Mouse (Mus musculus) midbrain, embryonic 13.5 days (tissue): ENCODE results near the gene Igfbp7. TPM values are rescaled to one million over a fixed set of nuclear protein-coding genes. Genes with fewer than 3 reads are reported as not detected.

Source experiments
- ATAC-seq: fragments of 200-750 bp; cut with Nextera tagmentation; 2 replicates; pipeline ENCODE4 v1.8.0; 2017; ENCODE audit warnings: mild to moderate bottlenecking, moderate TSS enrichment, moderate library complexity
- H3K27ac ChIP-seq: fragments of 300-500 bp; sonication (generic); 2 replicates; pipeline ENCODE4 v1.5.1; 2015; ENCODE audit warnings: inconsistent platforms, mild to moderate bottlenecking, moderate library complexity
- H3K27me3 ChIP-seq: fragments of 300-500 bp; sonication (generic); 2 replicates; pipeline ENCODE4 v1.6.1; 2015; ENCODE audit warnings: mild to moderate bottlenecking, inconsistent platforms
- H3K36me3 ChIP-seq: fragments of 300-500 bp; sonication (generic); 2 replicates; pipeline ENCODE4 v1.6.1; 2015; ENCODE audit warnings: mild to moderate bottlenecking, inconsistent platforms
- H3K4me1 ChIP-seq: fragments of 300-500 bp; sonication (generic); replicated peaks from 2 replicates; pipeline ENCODE4 v1.6.1; 2015; ENCODE audit warnings: inconsistent platforms
- H3K4me2 ChIP-seq: fragments of 300-500 bp; sonication (generic); replicated peaks from 2 replicates; pipeline ENCODE4 v1.6.1; 2015; ENCODE audit warnings: moderate library complexity, mild to moderate bottlenecking, inconsistent platforms
- H3K4me3 ChIP-seq: fragments of 300-500 bp; sonication (generic); replicated peaks from 2 replicates; pipeline ENCODE4 v1.5.1; 2015; ENCODE audit warnings: mild to moderate bottlenecking, inconsistent platforms
- H3K9ac ChIP-seq: fragments of 300-500 bp; sonication (generic); replicated peaks from 2 replicates; pipeline ENCODE4 v1.6.1; 2015; ENCODE audit warnings: mild to moderate bottlenecking, inconsistent platforms
- H3K9me3 ChIP-seq: fragments of 300-500 bp; sonication (generic); 2 replicates; pipeline ENCODE4 v1.6.1; 2016; ENCODE audit warnings: mild to moderate bottlenecking, inconsistent platforms
- WGBS: fragments of 180-500 bp; shearing (Covaris S2); methylation state at CpG from one replicate; pipeline ENCODE4 v1.1.7; 2015; 5-methylcytosine and 5-hydroxymethylcytosine counted together
- polyA plus RNA-seq: library from polyadenylated mRNA; unstranded; fragments of >200 nt; fragmentation: Nextera tagmentation; extraction: Ambion mirVana; gene quantifications from 2 replicates; pipeline ENCODE4 v1.2.1, GENCODE M21; 2015

The Igfbp7 gene
- polyA plus RNA-seq, 1 experiment from 2014 or later, result 55.3 TPM

DNA sequence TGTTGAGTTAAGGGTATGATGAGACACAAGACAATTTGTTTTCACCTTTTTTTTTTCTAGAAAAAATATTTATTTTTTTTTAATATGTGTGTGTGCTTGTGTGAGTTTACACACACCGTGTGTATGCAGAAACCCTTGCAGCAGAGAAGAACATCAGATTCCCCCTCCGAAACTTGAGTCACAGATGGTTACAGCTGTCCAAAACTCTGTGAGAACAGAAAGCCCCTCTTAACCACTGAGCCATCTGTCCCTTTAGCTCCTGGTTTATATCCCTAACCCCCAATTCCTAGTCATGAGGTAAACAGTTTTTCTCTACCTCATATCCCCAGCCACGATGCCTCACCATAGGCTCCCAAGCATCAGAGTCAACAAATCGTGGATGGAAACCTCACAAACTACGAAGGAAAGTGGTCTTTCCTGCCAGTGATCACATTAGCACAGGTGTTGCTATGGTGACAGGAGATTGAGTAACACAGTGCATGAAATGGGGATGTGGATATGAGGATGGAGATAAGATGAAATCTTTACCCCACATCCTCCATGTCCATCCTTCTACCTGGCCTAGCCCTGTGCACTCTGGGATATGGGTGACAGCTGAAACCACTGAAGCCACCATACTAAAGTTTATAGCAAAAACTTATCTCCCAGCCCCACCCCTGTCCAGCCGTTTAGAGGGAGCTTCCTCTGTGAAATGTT lies 21.8 kb downstream of the Igfbp7 start:
- Histone ChIP-seq H3K4me2 (no peak overlapping the region), H3K4me1 (0 out of 2 replicates have a peak, but pooled peaks cover 3% of the 10 kb centered on the region), H3K27ac (no peak overlapping the region), H3K9me3 (no peaks in the 10 kb centered on the region), H3K4me3 (no peak overlapping the region), H3K9ac (no peak overlapping the region), H3K36me3 (no peaks in the 10 kb centered on the region), H3K27me3 (peaks cover 5% of the 10 kb centered on the region; the same call in 1 of the 2 replicates)
- 84% methylated on average over 6 of the region's 6 CpGs for WGBS
- no peak for ATAC-seq

- Histone ChIP-seq H3K9ac (no peak overlapping the region), H3K4me1 (peaks cover 8% of the 10 kb centered on the region; the same call in 1 of the 2 replicates), H3K36me3 (no peaks in the 10 kb centered on the region), H3K4me2 (no peak overlapping the region), H3K4me3 (no peak overlapping the region), H3K27me3 (peaks cover 5% of the 10 kb centered on the region; the same call in 1 of the 2 replicates), H3K27ac (no peak overlapping the region), H3K9me3 (no peaks in the 10 kb centered on the region)
- WGBS, result 90% methylated on average over 5 of the region's 5 CpGs
- no peak for ATAC-seq
These were observed 22.6 kb downstream of the Igfbp7 start for GRCm38 (mm10) chr5:77385221-77385620.

- Histone ChIP-seq H3K4me1 (peaks cover 8% of the 10 kb centered on the region; the same call in 1 of the 2 replicates), H3K27ac (no peak overlapping the region), H3K4me3 (no peak overlapping the region), H3K9me3 (no peaks in the 10 kb centered on the region), H3K9ac (no peak overlapping the region), H3K4me2 (no peak overlapping the region), H3K27me3 (peaks cover 5% of the 10 kb centered on the region; the same call in 1 of the 2 replicates), H3K36me3 (no peaks in the 10 kb centered on the region)
- no peak for ATAC-seq
- 78% methylated on average over 9 of the region's 9 CpGs for WGBS
These were observed 23.1 kb downstream of the Igfbp7 start for GRCm38 (mm10) chr5:77384724-77385123.

GRCm38 (mm10) chr5:77383799-77384554 lies 23.9 kb downstream of the Igfbp7 start:
- 91% methylated on average over 5 of the region's 5 CpGs for WGBS
- ATAC-seq, result no peak

GRCm38 (mm10) chr5:77381686-77382085 lies 26.2 kb downstream of the Igfbp7 start:
- no peak overlapping the region for H3K27ac ChIP-seq

More at GRCm38 (mm10) chr5:77383799-77384554, 23.9 kb downstream of the Igfbp7 start:
- Histone ChIP-seq H3K4me1 (peaks cover 8% of the 10 kb centered on the region; the same call in 1 of the 2 replicates), H3K36me3 (no peaks in the 10 kb centered on the region), H3K9ac (no peak overlapping the region), H3K4me3 (no peak overlapping the region), H3K27ac (no peak overlapping the region), H3K4me2 (no peak overlapping the region), H3K27me3 (peaks cover 5% of the 10 kb centered on the region; the same call in 1 of the 2 replicates), H3K9me3 (no peaks in the 10 kb centered on the region)

DNA sequence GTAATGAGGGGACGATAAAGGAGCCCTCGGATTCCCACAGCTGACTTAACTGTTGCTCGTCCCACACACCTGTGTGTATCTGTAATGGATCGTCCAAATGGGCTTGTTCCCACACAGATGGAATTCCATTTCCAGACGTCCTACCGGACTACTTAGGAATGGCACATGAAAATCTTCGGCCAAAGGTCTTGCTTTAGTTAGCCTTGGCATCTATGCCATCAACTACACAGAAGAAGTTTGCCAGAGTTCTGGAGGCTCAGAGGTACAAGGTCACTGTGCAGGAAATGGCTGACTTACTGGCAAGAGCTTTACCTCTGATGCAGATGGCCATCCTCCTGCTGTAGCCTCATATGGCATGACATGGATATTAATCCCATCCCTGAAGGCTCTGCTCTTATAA lies 26.6 kb downstream of the Igfbp7 start:
- Histone ChIP-seq H3K4me2 (no peak overlapping the region), H3K9ac (no peak overlapping the region), H3K27ac (no peak overlapping the region), H3K36me3 (no peaks in the 10 kb centered on the region), H3K27me3 (peaks cover 5% of the 10 kb centered on the region; the same call in 1 of the 2 replicates), H3K9me3 (no peaks in the 10 kb centered on the region), H3K4me1 (peaks cover 8% of the 10 kb centered on the region; the same call in 1 of the 2 replicates), H3K4me3 (no peak overlapping the region)
- no peak for ATAC-seq
- 78% methylated on average over 7 of the region's 7 CpGs for WGBS

More at GRCm38 (mm10) chr5:77381686-77382085, 26.2 kb downstream of the Igfbp7 start:
- 86% methylated on average over 5 of the region's 5 CpGs for WGBS
- Histone ChIP-seq H3K27me3 (peaks cover 5% of the 10 kb centered on the region; the same call in 1 of the 2 replicates), H3K36me3 (no peaks in the 10 kb centered on the region), H3K9me3 (no peaks in the 10 kb centered on the region), H3K4me2 (no peak overlapping the region), H3K4me3 (no peak overlapping the region), H3K9ac (no peak overlapping the region), H3K4me1 (peaks cover 8% of the 10 kb centered on the region; the same call in 1 of the 2 replicates)
- no peak for ATAC-seq

DNA sequence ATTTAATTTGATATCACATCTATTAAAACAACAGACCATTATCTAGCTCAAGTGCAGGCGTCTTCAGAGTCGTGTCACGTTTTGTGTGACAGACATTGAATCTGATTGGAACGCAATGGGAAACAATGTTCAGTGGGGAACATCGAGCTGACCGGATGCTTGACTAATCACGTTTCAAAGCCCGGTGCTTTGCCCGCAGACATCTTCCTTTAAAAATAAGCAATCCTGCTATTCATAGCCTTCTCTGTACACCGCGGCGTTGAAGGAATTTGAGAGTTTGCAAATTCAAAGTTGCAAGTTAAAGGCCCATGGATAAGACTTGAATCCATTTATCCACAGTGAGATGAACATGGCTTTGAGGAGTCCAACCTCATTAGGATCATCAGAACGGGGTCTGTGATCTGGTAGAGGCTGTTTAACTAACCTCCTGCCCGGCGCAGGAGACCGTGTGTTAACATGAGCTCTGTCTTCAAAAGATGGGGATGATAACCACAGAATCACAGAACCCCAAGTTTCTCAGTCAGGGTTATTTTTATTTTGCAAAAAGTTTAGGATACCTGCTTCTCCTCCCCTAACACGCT lies 27.4 kb downstream of the Igfbp7 start:
- peaks cover 5% of the 10 kb centered on the region; the same call in 1 of the 2 replicates for H3K27me3 ChIP-seq
- ATAC-seq, result peak; percentile 61
- no peak overlapping the region for H3K4me3 ChIP-seq
- H3K27ac ChIP-seq, result no peak overlapping the region
- WGBS, result 43% methylated on average over 17 of the region's 17 CpGs
- peak overlapping the region; percentile 11; the same call in 1 of the 2 replicates for H3K4me2 ChIP-seq
- H3K36me3 ChIP-seq, result no peaks in the 10 kb centered on the region
- H3K4me1 ChIP-seq, result peaks cover 8% of the 10 kb centered on the region; the same call in 1 of the 2 replicates
- H3K9me3 ChIP-seq, result no peaks in the 10 kb centered on the region
- H3K9ac ChIP-seq, result no peak overlapping the region

DNA sequence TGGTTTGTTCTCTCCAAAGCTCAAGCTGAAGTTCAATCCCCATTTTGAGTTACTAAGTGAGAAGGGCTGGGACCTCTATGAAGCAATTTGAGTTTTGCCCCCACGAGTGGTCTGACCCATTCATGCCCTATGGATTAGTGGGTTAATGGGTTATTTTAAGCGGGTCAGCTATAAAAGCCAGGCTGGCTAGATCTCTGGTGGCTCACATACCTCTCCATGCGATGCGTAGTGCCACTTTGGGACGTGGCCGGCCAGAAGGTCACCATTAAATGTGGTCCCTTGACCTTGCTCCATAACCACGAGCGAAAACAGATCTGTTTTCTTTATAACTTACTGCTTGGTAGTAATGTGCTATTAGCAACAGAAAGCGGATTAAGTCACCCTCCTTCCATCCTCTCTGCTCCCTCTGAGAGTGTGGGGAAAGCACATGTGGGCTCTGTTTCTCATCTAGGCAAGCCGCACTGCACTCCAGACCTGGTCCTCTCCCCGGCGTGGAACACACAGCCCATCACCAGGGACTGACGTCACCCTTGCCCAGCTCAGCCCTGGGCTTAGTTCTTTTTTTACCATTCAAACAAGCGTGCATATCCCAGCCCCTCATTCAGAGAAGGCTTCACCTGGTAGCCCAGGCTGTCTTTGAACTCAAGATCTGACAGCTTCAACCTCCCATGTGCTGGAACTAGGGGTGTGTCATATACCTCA lies 28.3 kb downstream of the Igfbp7 start:
- Histone ChIP-seq H3K27me3 (peaks cover 5% of the 10 kb centered on the region; the same call in 1 of the 2 replicates), H3K9me3 (no peaks in the 10 kb centered on the region), H3K4me1 (peaks cover 8% of the 10 kb centered on the region; the same call in 1 of the 2 replicates), H3K9ac (no peak overlapping the region), H3K4me2 (no peak overlapping the region), H3K4me3 (no peak overlapping the region), H3K36me3 (no peaks in the 10 kb centered on the region), H3K27ac (no peak overlapping the region)
- peak; percentile 63; the same call in 1 of the 2 replicates for ATAC-seq
- WGBS, result 71% methylated on average over 14 of the region's 14 CpGs

DNA sequence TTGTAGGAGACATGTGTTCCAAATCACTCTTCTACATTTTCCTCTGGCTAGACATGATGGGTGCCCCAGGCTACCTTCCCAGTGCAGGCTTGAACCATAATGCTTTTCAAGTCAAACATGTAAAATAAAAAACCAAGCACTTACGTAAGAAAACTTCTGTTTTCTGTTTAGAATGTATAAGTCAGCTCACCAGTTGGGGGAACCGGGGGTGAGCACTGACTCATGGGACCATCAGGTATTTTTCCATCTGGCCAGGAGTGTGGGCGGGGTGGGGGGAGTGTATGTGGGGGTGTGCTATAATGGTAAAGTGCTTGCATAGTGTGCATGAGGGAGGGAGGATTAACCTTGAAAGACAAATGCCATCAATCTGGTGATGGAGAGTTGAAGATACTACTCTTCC lies 29.8 kb downstream of the Igfbp7 start:
- no peak for ATAC-seq
- WGBS, result 95% methylated on average over 3 of the region's 3 CpGs

DNA sequence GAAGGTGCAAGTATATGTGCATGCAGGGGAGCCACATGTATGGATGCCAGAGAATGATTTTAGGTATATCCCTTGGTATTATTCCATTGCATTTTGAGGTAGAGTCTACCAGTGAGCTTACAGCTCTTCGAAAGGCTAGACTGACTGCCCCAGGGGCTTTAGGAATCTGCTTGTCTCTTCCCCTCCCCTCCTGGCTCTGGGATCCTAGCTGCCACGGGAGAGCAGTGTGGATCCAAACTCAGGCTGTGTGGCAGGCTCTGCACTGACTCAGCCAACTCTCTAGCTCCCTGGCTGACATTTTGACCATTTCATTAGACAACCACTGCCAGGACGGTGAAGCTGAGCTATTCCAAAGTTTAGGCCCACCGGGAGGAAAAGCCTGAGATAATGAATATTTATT lies 32.3 kb downstream of the Igfbp7 start:
- WGBS, result 75% methylated on average over 4 of the region's 4 CpGs
- Histone ChIP-seq H3K9ac (no peak overlapping the region), H3K4me3 (no peak overlapping the region), H3K4me1 (0 out of 2 replicates have a peak, but pooled peaks cover 1% of the 10 kb centered on the region), H3K27ac (no peak overlapping the region), H3K27me3 (no peaks in the 10 kb centered on the region), H3K4me2 (no peak overlapping the region), H3K36me3 (no peaks in the 10 kb centered on the region), H3K9me3 (no peaks in the 10 kb centered on the region)
- ATAC-seq, result no peak

More for the DNA sequence above, 29.8 kb downstream of the Igfbp7 start:
- no peak overlapping the region for H3K9ac ChIP-seq
- H3K27me3 ChIP-seq, result 0 out of 2 replicates have a peak, but pooled peaks cover 2% of the 10 kb centered on the region
- H3K4me2 ChIP-seq, result no peak overlapping the region
- no peaks in the 10 kb centered on the region for H3K9me3 ChIP-seq
- H3K4me3 ChIP-seq, result no peak overlapping the region
- H3K27ac ChIP-seq, result no peak overlapping the region
- no peaks in the 10 kb centered on the region for H3K36me3 ChIP-seq
- peaks cover 8% of the 10 kb centered on the region; the same call in 1 of the 2 replicates for H3K4me1 ChIP-seq

- Histone ChIP-seq H3K9ac (no peak overlapping the region), H3K4me1 (no peaks in the 10 kb centered on the region), H3K27ac (no peak overlapping the region), H3K4me2 (no peak overlapping the region), H3K36me3 (no peaks in the 10 kb centered on the region), H3K4me3 (no peak overlapping the region), H3K27me3 (no peaks in the 10 kb centered on the region), H3K9me3 (no peaks in the 10 kb centered on the region)
- 81% methylated on average over 3 of the region's 3 CpGs for WGBS
- no peak for ATAC-seq
These were observed 32.9 kb downstream of the Igfbp7 start for GRCm38 (mm10) chr5:77374945-77375344.
